Mouse (Mus musculus) megakaryocyte, embryonic 14.5 days (primary cell): ENCODE data around the gene Taok2.

Experiments
- FLI1 ChIP-seq: IDR thresholded peaks from 2 replicates; pipeline ENCODE4 v1.6.1; 2012; ENCODE audit warnings: low read length, inconsistent platforms, mixed read lengths
- GATA1 ChIP-seq: IDR thresholded peaks from 3 replicates; pipeline ENCODE4 v1.6.1; 2012; ENCODE audit warnings: mixed read lengths, low read length, inconsistent platforms, borderline replicate concordance

- TF ChIP-seq GATA1, result no peak
- no peak for TF ChIP-seq FLI1
Measured at GRCm38 (mm10) chr7:126853454-126853853, 31.0 kb downstream of the Taok2 start.
